Mouse (Mus musculus) lung, adult 18-20 months (tissue): ENCODE measurements around the gene Ifrd2.

Source experiments
- DNase-seq, 2 experiments: peaks; one replicate each; pipeline ENCODE4 v3.0.0; 2022; ENCODE audit warnings: mixed read lengths in 2 of 2

The Ifrd2 gene

GRCm38 (mm10) chr9:107586974-107587832, at the start of gene Ifrd2:
Gene Ifrd2, plus strand, starts transcription at chr9:107587642.
- peak; percentile 99 for DNase-seq

GRCm38 (mm10) chr9:107538231-107538630, 49.2 kb upstream of the Ifrd2 start:
- no peak for DNase-seq

- no peak for DNase-seq
These were observed 48.7 kb upstream of the Ifrd2 start for GRCm38 (mm10) chr9:107538711-107539110.

- DNase-seq: no peak
These were observed 47.5 kb upstream of the Ifrd2 start for GRCm38 (mm10) chr9:107539940-107540339.

GRCm38 (mm10) chr9:107540420-107540819, 47.0 kb upstream of the Ifrd2 start:
- no peak for DNase-seq

- DNase-seq: no peak
These were observed 46.4 kb upstream of the Ifrd2 start for GRCm38 (mm10) chr9:107541005-107541404.

GRCm38 (mm10) chr9:107541474-107542351, 45.7 kb upstream of the Ifrd2 start, which contains the start of the genes Cyb561d2 and Nprl2:
Gene Cyb561d2, minus strand, starts transcription at chr9:107542193.
Gene Nprl2, plus strand, starts transcription at chr9:107542226.
- peak; percentile 95 to 96 for DNase-seq

- no peak for DNase-seq
These were observed 45.1 kb upstream of the Ifrd2 start for GRCm38 (mm10) chr9:107542352-107542686.

- DNase-seq: no peak
These were observed 44.7 kb upstream of the Ifrd2 start for GRCm38 (mm10) chr9:107542721-107543120.

- no peak for DNase-seq
These were observed 44.1 kb upstream of the Ifrd2 start for GRCm38 (mm10) chr9:107543299-107543698.

- no peak for DNase-seq
These were observed 43.2 kb upstream of the Ifrd2 start for GRCm38 (mm10) chr9:107544196-107544700.

- DNase-seq: no peak
These were observed 42.7 kb upstream of the Ifrd2 start for GRCm38 (mm10) chr9:107544729-107545128.

GRCm38 (mm10) chr9:107545199-107545598, 42.2 kb upstream of the Ifrd2 start:
- DNase-seq: no peak

- peak; percentile 62 to 75 for DNase-seq
These were observed 41.8 kb upstream of the Ifrd2 start for GRCm38 (mm10) chr9:107545602-107546001.

GRCm38 (mm10) chr9:107547026-107547425, 40.4 kb upstream of the Ifrd2 start, which contains the start of gene Zmynd10:
Gene Zmynd10, plus strand, starts transcription at chr9:107547298.
- peak; percentile 93 to 95 for DNase-seq

- DNase-seq: no peak
These were observed 39.5 kb upstream of the Ifrd2 start for GRCm38 (mm10) chr9:107547957-107548356.

- no peak for DNase-seq
These were observed 38.6 kb upstream of the Ifrd2 start for GRCm38 (mm10) chr9:107548820-107549219.

GRCm38 (mm10) chr9:107549297-107550074, 38.0 kb upstream of the Ifrd2 start:
- no peak for DNase-seq

- DNase-seq: peak; percentile 67 to 71
These were observed 36.8 kb upstream of the Ifrd2 start for GRCm38 (mm10) chr9:107550491-107551116.

- DNase-seq: peak; percentile 78 to 80
These were observed 36.1 kb upstream of the Ifrd2 start, which contains the start of gene Rassf1 for GRCm38 (mm10) chr9:107551117-107551889. Gene Rassf1, plus strand, starts transcription at chr9:107551555.

- no peak for DNase-seq
These were observed 35.5 kb upstream of the Ifrd2 start for GRCm38 (mm10) chr9:107551890-107552355.
